Mouse (Mus musculus): Measurements from ENCODE around the gene Gtdc1. TPM values are rescaled to one million over a fixed set of nuclear protein-coding genes. Genes with fewer than 3 reads are reported as not detected.
A peak's percentile ranks its signal among the peaks of the same experiment; 100 is the strongest.

Gene Gtdc1
- 11.0 and 12.4 TPM in 2 replicates for polyA plus RNA-seq (2015; fragmentation: Nextera tagmentation; extraction: Ambion mirVana)

- Histone ChIP-seq H3K36me3 (no peaks in the 10 kb centered on the region), H3K27ac (peak within 1 kb of the TSS; percentile 97), H3K4me2 (peak within 1 kb of the TSS; percentile 69), H3K4me1 (peaks cover 5% of the 10 kb centered on the region; the same call in 1 of the 2 replicates), H3K9me3 (replicated peaks) (no peaks in the 10 kb centered on the region), H3K4me3 (replicated peaks) (peak within 1 kb of the TSS; percentile 85), H3K9ac (peak within 1 kb of the TSS; percentile 80), H3K27me3 (no peaks in the 10 kb centered on the region)
- 0% methylated on average over 25 of the region's 27 CpGs for WGBS
- no peak; the same call in 1 of the 2 replicates for ATAC-seq (replicated peaks; ENCODE audit: low FRiP score)
These were observed at the start of gene Gtdc1 for GRCm38 (mm10) chr2:44927482-44927811. TSS of gene Gtdc1 (minus strand) at chr2:44927657.

GRCm38 (mm10) chr2:44977051-44977450 lies 49.6 kb upstream of the Gtdc1 start:
- Histone ChIP-seq H3K9ac (no peak overlapping the region), H3K4me1 (peaks cover 33% of the 10 kb centered on the region), H3K4me2 (no peak overlapping the region), H3K4me3 (replicated peaks) (no peak overlapping the region), H3K27me3 (no peaks in the 10 kb centered on the region), H3K36me3 (no peaks in the 10 kb centered on the region), H3K27ac (peak overlapping the region; percentile 65), H3K9me3 (replicated peaks) (no peaks in the 10 kb centered on the region; the same call in 1 of the 2 replicates)
- WGBS, result 23% methylated on average over 3 of the region's 3 CpGs
- peak; percentile 86 for ATAC-seq (replicated peaks; ENCODE audit: low FRiP score)

GRCm38 (mm10) chr2:44976484-44976883 lies 49.0 kb upstream of the Gtdc1 start:
- no peak overlapping the region for H3K4me3 ChIP-seq (replicated peaks)
- no peak overlapping the region for H3K4me2 ChIP-seq
- no peak overlapping the region for H3K9ac ChIP-seq
- H3K36me3 ChIP-seq, result no peaks in the 10 kb centered on the region
- ATAC-seq (replicated peaks; ENCODE audit: low FRiP score), result peak; percentile 70
- WGBS, result 17% methylated on average over 4 of the region's 4 CpGs
- peaks cover 33% of the 10 kb centered on the region for H3K4me1 ChIP-seq
- no peaks in the 10 kb centered on the region for H3K27me3 ChIP-seq
- H3K27ac ChIP-seq, result peak overlapping the region; percentile 65
- no peaks in the 10 kb centered on the region; the same call in 1 of the 2 replicates for H3K9me3 ChIP-seq (replicated peaks)

- H3K27ac ChIP-seq, result no peak overlapping the region
- H3K4me1 ChIP-seq, result peaks cover 20% of the 10 kb centered on the region
- H3K36me3 ChIP-seq, result no peaks in the 10 kb centered on the region
- no peak overlapping the region for H3K9ac ChIP-seq
- no peaks in the 10 kb centered on the region; the same call in 1 of the 2 replicates for H3K9me3 ChIP-seq (replicated peaks)
- no peak overlapping the region for H3K4me3 ChIP-seq (replicated peaks)
- no peaks in the 10 kb centered on the region for H3K27me3 ChIP-seq
- no peak for ATAC-seq (replicated peaks; ENCODE audit: low FRiP score)
- H3K4me2 ChIP-seq, result no peak overlapping the region
- 83% methylated on average over 6 of the region's 6 CpGs for WGBS
These were observed 46.4 kb upstream of the Gtdc1 start for GRCm38 (mm10) chr2:44973828-44974227.

- Histone ChIP-seq H3K27me3 (no peaks in the 10 kb centered on the region), H3K36me3 (no peaks in the 10 kb centered on the region), H3K9ac (no peak overlapping the region), H3K4me3 (replicated peaks) (no peak overlapping the region), H3K9me3 (replicated peaks) (no peaks in the 10 kb centered on the region; the same call in 1 of the 2 replicates), H3K4me2 (no peak overlapping the region), H3K4me1 (0 out of 2 replicates have a peak, but pooled peaks cover 6% of the 10 kb centered on the region), H3K27ac (no peak overlapping the region)
- no peak for ATAC-seq (replicated peaks; ENCODE audit: low FRiP score)
- 90% methylated on average over 6 of the region's 6 CpGs for WGBS
These were observed 42.7 kb upstream of the Gtdc1 start for GRCm38 (mm10) chr2:44970087-44970646.

- Histone ChIP-seq H3K9me3 (replicated peaks) (no peaks in the 10 kb centered on the region; the same call in 1 of the 2 replicates), H3K27me3 (no peaks in the 10 kb centered on the region), H3K4me1 (0 out of 2 replicates have a peak, but pooled peaks cover 6% of the 10 kb centered on the region), H3K36me3 (no peaks in the 10 kb centered on the region), H3K27ac (no peak overlapping the region), H3K4me2 (no peak overlapping the region), H3K9ac (no peak overlapping the region), H3K4me3 (replicated peaks) (no peak overlapping the region)
- WGBS, result 96% methylated on average over 1 of the region's 1 CpGs
- no peak for ATAC-seq (replicated peaks; ENCODE audit: low FRiP score)
These were observed 42.2 kb upstream of the Gtdc1 start for GRCm38 (mm10) chr2:44969640-44970039.

- no peak for ATAC-seq (replicated peaks; ENCODE audit: low FRiP score)
These were observed 41.8 kb upstream of the Gtdc1 start for GRCm38 (mm10) chr2:44969226-44969625.

GRCm38 (mm10) chr2:44965834-44966555 lies 38.5 kb upstream of the Gtdc1 start:
- no peaks in the 10 kb centered on the region for H3K9me3 ChIP-seq (replicated peaks)
- no peaks in the 10 kb centered on the region for H3K36me3 ChIP-seq
- H3K27me3 ChIP-seq, result no peaks in the 10 kb centered on the region
- no peak overlapping the region for H3K9ac ChIP-seq
- no peak overlapping the region for H3K4me2 ChIP-seq
- H3K27ac ChIP-seq, result 0 out of 2 replicates have a peak overlapping the region, but pooled peaks have one; percentile 45
- ATAC-seq (replicated peaks; ENCODE audit: low FRiP score), result no peak; the same call in 1 of the 2 replicates
- H3K4me3 ChIP-seq (replicated peaks), result no peak overlapping the region
- H3K4me1 ChIP-seq, result 0 out of 2 replicates have a peak, but pooled peaks cover 6% of the 10 kb centered on the region
- WGBS, result 76% methylated on average over 2 of the region's 2 CpGs

More at GRCm38 (mm10) chr2:44969226-44969625, 41.8 kb upstream of the Gtdc1 start:
- H3K9ac ChIP-seq, result no peak overlapping the region
- H3K4me3 ChIP-seq (replicated peaks), result no peak overlapping the region
- no peaks in the 10 kb centered on the region for H3K27me3 ChIP-seq
- no peaks in the 10 kb centered on the region for H3K36me3 ChIP-seq
- no peak overlapping the region for H3K27ac ChIP-seq
- H3K9me3 ChIP-seq (replicated peaks), result no peaks in the 10 kb centered on the region; the same call in 1 of the 2 replicates
- H3K4me2 ChIP-seq, result no peak overlapping the region
- WGBS, result 80% methylated on average over 2 of the region's 2 CpGs
- H3K4me1 ChIP-seq, result 0 out of 2 replicates have a peak, but pooled peaks cover 6% of the 10 kb centered on the region

GRCm38 (mm10) chr2:44962620-44963019 lies 35.2 kb upstream of the Gtdc1 start:
- no peak for ATAC-seq (replicated peaks; ENCODE audit: low FRiP score)
- no peaks in the 10 kb centered on the region for H3K36me3 ChIP-seq
- H3K9ac ChIP-seq, result no peak overlapping the region
- H3K27me3 ChIP-seq, result no peaks in the 10 kb centered on the region
- WGBS, result 86% methylated on average over 5 of the region's 5 CpGs
- no peak overlapping the region for H3K4me2 ChIP-seq
- 0 out of 2 replicates have a peak, but pooled peaks cover 6% of the 10 kb centered on the region for H3K4me1 ChIP-seq
- no peak overlapping the region for H3K27ac ChIP-seq
- H3K4me3 ChIP-seq (replicated peaks), result no peak overlapping the region
- no peaks in the 10 kb centered on the region for H3K9me3 ChIP-seq (replicated peaks)

- Histone ChIP-seq H3K27ac (no peak overlapping the region), H3K4me2 (no peak overlapping the region), H3K27me3 (no peaks in the 10 kb centered on the region), H3K36me3 (no peaks in the 10 kb centered on the region), H3K9ac (no peak overlapping the region), H3K9me3 (replicated peaks) (no peaks in the 10 kb centered on the region), H3K4me3 (replicated peaks) (no peak overlapping the region), H3K4me1 (0 out of 2 replicates have a peak, but pooled peaks cover 3% of the 10 kb centered on the region)
- ATAC-seq (replicated peaks; ENCODE audit: low FRiP score), result no peak
- 83% methylated on average over 4 of the region's 4 CpGs for WGBS
These were observed 33.7 kb upstream of the Gtdc1 start for GRCm38 (mm10) chr2:44961192-44961591.

GRCm38 (mm10) chr2:44960561-44960960 lies 33.1 kb upstream of the Gtdc1 start:
- no peak overlapping the region for H3K9ac ChIP-seq
- no peaks in the 10 kb centered on the region for H3K9me3 ChIP-seq (replicated peaks)
- H3K4me2 ChIP-seq, result no peak overlapping the region
- H3K4me1 ChIP-seq, result 0 out of 2 replicates have a peak, but pooled peaks cover 3% of the 10 kb centered on the region
- no peaks in the 10 kb centered on the region for H3K27me3 ChIP-seq
- 79% methylated on average over 3 of the region's 3 CpGs for WGBS
- no peak for ATAC-seq (replicated peaks; ENCODE audit: low FRiP score)
- no peak overlapping the region for H3K4me3 ChIP-seq (replicated peaks)
- no peaks in the 10 kb centered on the region for H3K36me3 ChIP-seq
- no peak overlapping the region for H3K27ac ChIP-seq

- no peaks in the 10 kb centered on the region for H3K36me3 ChIP-seq
- no peaks in the 10 kb centered on the region for H3K9me3 ChIP-seq (replicated peaks)
- no peak for ATAC-seq (replicated peaks; ENCODE audit: low FRiP score)
- H3K9ac ChIP-seq, result no peak overlapping the region
- 88% methylated on average over 1 of the region's 1 CpGs for WGBS
- H3K4me2 ChIP-seq, result no peak overlapping the region
- no peak overlapping the region for H3K27ac ChIP-seq
- H3K27me3 ChIP-seq, result no peaks in the 10 kb centered on the region
- peaks cover 9% of the 10 kb centered on the region for H3K4me1 ChIP-seq
- no peak overlapping the region for H3K4me3 ChIP-seq (replicated peaks)
These were observed 29.9 kb upstream of the Gtdc1 start for GRCm38 (mm10) chr2:44957329-44957797.
